Mouse (Mus musculus) layer of hippocampus, adult 8-10 months (tissue): ENCODE data around the gene Snx29. TPM values are rescaled to one million over a fixed set of nuclear protein-coding genes. Genes with fewer than 3 reads are reported as not detected.
"Not testable (repeated sequence)": the region's sequence is repeated elsewhere in the genome, so short reads cannot be mapped to it uniquely, and the experiment has no call there.

ENCODE experiments used
- DNase-seq, 2 experiments: peaks; one replicate each; pipeline ENCODE4 v3.0.0; 2022; ENCODE audit warnings: low spot score in 2 of 2
- total RNA-seq, 4 experiments: library from RNA; stranded (reverse); gene quantifications; 2 replicates each; pipeline ENCODE4 v1.2.4; 2022

Snx29 gene
- total RNA-seq, 4 experiments from 2014 or later, result 23.8 to 32.9 (median 29.4) TPM

- DNase-seq, result peak in 1 of 2 experiments; percentile 29
Observed at GRCm38 (mm10) chr16:11530466-11531194, 207.9 kb downstream of the Snx29 start.

DNA sequence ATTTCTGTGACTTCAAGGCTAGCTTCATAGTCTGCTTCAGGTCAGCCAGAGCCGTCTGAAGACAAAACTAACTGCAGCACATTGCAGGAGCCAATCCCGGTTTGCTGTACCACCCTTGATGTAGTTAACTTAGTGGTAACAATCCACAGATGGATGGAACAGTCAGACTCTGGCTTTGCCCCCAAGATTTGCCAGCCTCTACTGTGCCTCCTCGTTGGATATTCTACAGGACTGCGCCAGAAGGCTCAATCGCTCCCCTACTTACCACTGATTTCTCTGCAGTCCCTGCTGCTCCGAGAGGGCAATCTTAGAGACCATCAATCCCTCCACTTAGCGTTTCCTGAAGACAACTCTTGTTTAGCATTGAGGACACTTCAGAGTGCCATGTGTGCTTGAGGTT is 208.7 kb downstream of the Snx29 start:
- DNase-seq, result no peak

GRCm38 (mm10) chr16:11532592-11532991 is 209.9 kb downstream of the Snx29 start:
- peak; percentile 38 to 56 for DNase-seq

DNA sequence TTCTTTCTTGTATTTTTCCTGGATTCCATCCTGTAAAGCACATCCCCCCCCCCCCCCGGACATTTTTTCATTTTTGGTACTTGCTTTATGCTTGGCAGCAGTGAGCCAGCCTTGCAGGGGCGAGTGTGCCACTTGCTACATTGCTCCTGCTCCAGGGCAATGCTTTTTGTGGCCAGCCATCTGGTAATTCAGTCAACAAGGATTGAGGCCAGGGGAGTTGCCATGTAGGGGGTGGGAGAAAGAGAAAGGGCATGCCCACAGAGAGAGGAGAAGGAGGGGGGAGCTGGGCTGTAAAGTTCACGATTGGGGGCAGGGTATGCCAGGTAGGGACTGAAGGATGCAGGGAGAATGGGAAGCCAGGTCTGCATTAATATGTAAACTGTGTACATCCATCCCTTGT is 210.7 kb downstream of the Snx29 start:
- DNase-seq, result no peak

DNA sequence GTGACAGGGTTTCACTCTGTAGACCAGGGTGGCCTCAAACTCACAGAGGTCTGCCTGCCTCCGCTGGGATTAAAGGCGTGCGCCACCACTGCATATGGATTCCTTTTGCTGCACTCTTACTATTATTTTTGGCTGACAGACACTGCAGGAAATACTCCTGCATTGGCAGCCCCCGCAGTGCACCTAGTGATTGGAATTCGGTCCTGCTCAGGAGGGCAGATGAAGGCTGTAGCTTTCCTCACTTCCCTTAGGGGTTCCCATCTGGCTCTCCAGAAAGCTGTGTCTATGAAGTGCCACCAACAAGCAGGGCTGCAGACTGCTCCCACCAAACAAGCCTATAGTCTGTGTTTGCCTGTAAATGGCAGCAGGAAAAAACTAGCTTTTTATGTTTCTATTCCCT is 215.0 kb downstream of the Snx29 start:
- DNase-seq, result no peak

- DNase-seq, result no peak
Observed at GRCm38 (mm10) chr16:11538191-11538590, 215.5 kb downstream of the Snx29 start.

DNA sequence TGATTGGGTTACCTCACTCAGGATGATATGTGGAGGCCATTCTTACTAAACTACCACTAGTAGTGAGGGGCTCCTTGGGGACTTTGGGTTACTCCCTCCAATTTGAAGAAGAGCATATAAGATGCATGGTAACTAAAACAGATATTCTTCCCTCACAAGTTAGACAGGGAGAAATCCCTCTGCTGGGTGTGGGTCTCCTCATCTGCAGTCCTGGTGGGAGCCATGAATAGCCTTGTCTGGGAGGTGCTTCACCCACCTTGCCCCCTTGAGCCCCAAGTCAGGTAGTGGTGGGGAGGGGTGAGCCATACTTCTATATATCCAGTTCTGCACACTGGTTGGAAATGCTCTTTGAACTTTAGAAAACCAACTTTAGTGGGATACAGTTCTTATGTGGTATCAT is 218.3 kb downstream of the Snx29 start:
- DNase-seq, result no peak

DNA sequence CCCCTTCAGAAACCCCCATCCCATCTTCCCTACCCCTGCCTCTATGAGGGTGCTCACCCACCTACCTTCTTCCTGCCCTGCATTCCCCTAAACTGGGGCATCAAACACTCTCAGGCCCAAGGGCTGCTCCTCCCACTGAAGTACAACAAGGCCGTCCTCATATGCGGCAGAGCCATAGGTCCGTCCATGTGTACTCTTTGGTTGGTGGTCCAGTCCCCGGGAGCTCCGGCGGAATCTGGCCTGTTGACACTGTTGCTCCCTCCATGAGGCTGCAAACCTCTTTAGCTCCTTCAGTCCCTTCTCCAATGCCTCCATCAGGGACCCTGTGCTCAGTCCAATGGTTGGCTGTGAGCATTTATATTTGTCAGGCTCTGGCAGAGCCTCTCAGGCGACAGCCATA is 219.1 kb downstream of the Snx29 start:
- no peak for DNase-seq

GRCm38 (mm10) chr16:11550043-11550725 is 227.5 kb downstream of the Snx29 start:
- DNase-seq, result peak; percentile 32 to 47

DNA sequence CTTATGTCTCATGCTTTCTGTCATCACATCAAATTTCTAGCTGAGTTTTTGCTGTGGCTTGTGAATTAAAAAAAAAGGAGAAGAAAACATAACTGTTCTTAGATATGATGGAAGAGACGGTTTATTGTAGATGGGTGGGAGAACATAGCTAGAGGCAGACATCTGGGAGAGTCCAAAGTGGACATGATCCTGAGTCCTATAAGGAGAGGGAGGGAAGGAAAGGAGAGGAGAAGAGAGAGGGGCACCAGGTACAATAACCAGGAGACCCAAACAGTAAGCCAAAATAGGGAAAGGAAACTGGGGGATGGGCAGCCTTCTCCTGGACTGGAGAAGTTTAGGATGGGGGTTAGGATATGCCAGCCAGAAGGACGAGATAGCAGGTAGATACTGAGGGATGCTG is 239.0 kb downstream of the Snx29 start:
- DNase-seq, result no peak

DNA sequence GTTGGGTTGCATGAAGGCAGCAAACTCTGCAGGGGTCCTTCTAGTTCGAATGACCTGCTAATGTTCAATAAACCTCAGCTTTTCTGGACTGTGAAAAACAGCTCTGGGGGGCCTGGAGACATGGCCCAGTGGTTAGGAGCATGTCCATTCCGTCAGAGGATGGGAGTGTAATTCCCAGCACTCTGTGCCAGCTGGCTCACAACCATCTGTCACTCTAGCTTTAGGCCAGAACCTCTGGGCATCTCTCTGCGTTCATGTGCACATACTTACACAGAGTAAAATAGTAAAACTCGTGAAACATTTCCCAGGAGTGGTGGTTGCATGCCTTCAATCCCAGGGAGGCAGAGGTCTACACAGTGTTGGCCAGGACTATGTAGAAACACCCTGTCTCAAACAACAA is 241.1 kb downstream of the Snx29 start:
- no peak for DNase-seq

DNA sequence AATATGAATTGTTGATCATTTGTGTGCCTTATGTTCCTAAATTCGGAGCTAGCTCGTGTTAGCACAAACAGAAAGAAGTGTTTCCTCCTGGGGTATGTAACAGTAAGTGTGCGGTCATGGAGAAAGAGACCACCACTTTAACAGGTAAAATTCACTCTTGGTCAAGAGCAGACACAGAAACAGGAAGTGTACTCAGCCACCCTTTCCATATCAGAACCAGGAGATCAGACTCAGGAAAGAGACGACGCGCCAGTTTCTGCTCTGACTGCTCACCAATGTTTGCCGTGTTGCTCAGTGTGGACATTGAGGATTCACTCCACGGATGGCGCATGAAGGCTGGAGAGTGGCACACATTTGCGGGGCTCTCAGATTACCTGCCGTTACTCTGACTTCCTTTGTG is 242.4 kb downstream of the Snx29 start:
- no peak for DNase-seq

GRCm38 (mm10) chr16:11567594-11567993 is 244.9 kb downstream of the Snx29 start:
- DNase-seq, result no peak

DNA sequence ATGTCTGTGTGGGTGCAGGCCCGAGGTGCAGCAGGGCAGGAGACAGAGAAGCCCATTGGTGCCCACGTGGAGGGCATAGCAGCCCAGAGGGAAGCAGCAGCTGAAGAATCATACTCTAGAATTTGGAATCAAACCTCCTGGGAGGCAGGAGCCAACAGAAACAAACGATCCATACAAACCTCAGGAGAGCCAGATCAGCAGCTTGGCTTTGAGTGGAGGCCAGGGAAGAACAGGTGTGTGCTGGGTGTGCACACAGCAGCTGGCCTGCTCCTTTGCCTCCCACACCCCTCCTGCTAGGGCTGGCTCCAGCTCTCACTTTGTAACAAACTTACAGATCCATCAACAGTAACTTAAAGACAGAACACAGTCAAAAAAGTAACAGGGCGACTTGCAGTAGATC is 245.4 kb downstream of the Snx29 start:
- DNase-seq, result peak; percentile 47 to 52

GRCm38 (mm10) chr16:11568601-11569000 is 245.9 kb downstream of the Snx29 start:
- no peak for DNase-seq

DNA sequence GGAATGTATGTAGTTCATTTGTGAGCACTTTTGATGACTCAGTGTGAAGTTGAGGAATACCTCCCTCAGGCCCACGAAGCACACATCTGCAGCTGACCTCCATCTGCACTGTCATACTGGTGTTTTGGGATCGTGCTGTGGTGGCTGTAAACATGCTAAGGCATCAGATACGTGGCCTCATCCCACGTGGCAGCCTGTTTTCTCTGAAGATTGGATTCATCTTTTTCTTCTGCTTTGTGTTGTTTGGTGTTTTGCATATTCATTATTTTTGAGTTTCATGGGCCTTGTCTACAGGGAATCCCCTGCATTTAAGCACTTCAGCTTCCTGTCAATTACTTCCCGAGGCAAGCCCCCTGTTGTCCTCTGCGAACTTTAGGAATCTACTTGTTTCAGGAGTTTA is 246.4 kb downstream of the Snx29 start:
- no peak for DNase-seq

DNA sequence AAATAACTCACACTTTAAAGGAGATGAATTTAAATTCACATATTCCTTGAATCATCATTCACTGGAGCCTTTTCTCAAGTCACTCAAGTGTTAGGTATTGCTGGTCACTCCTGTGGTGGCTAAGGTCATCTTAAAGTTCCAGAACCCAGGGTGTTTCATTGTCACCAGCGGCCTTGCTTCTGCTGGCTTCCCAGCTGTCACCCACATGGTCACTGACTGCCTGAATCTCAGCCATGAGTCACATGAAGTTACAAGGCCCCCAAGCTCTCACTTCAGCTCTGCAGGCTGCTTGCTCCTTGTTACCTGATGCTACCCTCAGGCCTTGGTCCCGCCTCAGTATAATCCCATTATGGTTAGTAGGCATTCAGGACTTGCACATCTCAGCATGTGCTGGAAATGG is 247.4 kb downstream of the Snx29 start:
- no peak for DNase-seq

DNA sequence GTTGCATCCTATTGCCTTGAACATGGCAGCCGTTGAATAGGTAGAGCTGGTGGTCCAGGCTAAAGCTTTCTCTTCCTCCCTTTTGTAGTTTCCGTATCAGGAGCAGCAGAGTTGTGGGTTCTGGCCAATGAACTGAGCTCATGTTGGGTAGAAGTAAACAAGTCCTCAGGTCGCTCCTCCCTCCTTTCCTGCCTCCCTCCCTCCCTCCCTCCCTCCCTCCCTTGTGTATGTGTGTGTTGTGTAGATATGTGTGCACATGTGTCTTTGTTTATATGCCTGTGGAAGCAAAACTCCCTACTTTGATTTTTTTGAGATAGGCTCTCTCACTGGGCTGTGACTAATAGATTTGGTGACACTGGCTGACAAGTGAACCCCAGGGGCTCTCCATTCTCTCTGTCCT is 251.8 kb downstream of the Snx29 start:
- DNase-seq, result no peak

GRCm38 (mm10) chr16:11575733-11576132 is 253.0 kb downstream of the Snx29 start:
- DNase-seq, result not testable (repeated sequence)

GRCm38 (mm10) chr16:11577541-11578255 is 255.0 kb downstream of the Snx29 start:
- no peak for DNase-seq

DNA sequence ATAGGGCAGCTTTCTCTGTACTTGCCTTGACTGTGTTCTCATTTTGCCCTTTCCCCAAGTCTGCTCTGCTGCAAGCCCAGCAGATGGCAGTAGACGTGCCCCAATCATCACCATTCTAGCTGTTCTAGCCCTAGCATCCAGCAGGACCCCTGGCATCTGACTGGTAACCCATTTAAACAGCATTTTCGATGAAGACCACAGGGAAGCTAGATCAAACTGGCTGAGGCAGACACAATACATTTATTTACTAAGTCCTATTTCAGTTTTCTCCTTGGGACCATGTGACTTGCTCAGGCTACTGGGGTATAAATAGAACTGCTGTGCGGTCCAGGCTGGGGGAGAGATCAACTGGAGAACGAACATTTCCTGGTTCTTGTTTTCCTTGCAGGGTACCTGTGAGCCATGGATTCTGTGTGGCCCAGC is 257.0 kb downstream of the Snx29 start:
- DNase-seq, result peak in 1 of 2 experiments; percentile 59

- no peak for DNase-seq
Observed at GRCm38 (mm10) chr16:11583941-11584639, 261.4 kb downstream of the Snx29 start.
